Mouse (Mus musculus) c-Kit-negative CD71-positive TER-119-positive erythroid progenitor cells, embryonic 14.5 days (primary cell): ENCODE measurements around the gene Olfr718-ps1.
A peak's percentile ranks its signal among the peaks of the same experiment; 100 is the strongest.

Experiments used
- DNase-seq: peaks from one replicate; pipeline ENCODE4 v3.0.0-alpha.2; 2013; ENCODE audit warnings: low read depth, low spot score

Gene Olfr718-ps1

GRCm38 (mm10) chr5:143129101-143129500 lies 18.3 kb downstream of the Olfr718-ps1 start:
- no peak for DNase-seq

DNA sequence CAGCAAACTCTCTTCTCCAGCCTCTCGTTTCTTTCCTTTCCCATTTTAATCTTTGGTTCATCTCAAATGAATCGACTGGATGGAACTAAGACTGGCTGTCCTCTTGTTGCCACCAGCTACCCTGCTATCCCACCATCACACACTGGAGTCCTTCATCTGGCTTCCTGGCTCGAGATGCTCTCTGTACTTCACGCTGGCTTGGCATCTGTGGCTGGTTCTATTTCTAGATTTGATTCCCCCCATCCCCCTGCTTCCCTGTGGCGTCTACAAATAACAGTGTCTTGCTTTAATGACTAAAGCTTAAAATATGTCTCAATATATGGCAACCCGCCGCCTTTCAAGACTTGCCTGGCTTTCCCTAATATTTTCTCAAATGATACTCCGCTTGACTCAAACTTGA lies 19.5 kb downstream of the Olfr718-ps1 start:
- no peak for DNase-seq

GRCm38 (mm10) chr5:143126908-143127307 lies 20.5 kb downstream of the Olfr718-ps1 start:
- no peak for DNase-seq

GRCm38 (mm10) chr5:143126089-143126488 lies 21.3 kb downstream of the Olfr718-ps1 start:
- no peak for DNase-seq

DNA sequence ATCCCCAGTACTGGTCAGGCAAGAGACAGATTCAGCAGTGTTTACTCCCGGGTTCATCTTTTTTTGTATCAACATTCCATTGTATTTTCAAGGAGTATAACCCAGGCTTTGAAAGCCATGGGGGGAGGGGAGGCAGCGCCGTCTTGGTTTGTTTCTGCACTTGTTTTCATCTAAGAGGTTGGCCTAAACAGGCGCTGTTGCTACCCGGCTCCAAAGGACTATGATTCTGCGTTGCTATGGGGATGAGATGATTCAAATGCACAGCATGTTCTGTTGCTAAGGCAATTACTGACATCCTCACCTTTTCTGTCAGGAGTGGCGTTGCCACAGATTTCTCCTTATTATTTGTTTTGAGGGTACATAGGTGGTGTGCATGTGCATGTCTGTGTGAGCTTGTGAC lies 21.8 kb downstream of the Olfr718-ps1 start:
- DNase-seq = no peak

GRCm38 (mm10) chr5:143124805-143125378 lies 22.5 kb downstream of the Olfr718-ps1 start:
- no peak for DNase-seq

- no peak for DNase-seq
Measured at GRCm38 (mm10) chr5:143122673-143123072, 24.7 kb downstream of the Olfr718-ps1 start.

- no peak for DNase-seq
Measured at GRCm38 (mm10) chr5:143122125-143122524, 25.3 kb downstream of the Olfr718-ps1 start.

- peak; percentile 88 for DNase-seq
Measured at GRCm38 (mm10) chr5:143112281-143113246, 34.8 kb downstream of the Olfr718-ps1 start, which contains the start of gene Rnf216. TSS of gene Rnf216 (minus strand) at chr5:143112994.

DNA sequence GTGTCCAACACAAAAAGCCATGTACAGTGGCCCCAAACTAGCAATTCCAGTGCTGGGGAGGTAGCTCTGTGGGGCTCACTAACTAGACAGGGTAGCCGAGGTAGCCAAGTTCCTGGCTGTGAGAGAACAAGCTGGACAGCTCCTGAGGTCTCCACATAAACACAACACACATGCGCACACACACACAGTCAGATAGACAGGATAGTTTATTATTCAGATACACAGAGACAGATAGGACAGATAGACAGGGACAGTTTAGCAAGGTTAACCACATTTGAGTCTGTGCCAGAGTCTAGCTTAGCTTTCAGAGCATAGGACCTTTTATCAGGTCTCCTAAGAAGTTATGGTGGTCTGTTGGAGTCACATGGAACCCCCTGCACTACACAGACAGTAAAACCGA lies 40.5 kb downstream of the Olfr718-ps1 start:
- no peak for DNase-seq

DNA sequence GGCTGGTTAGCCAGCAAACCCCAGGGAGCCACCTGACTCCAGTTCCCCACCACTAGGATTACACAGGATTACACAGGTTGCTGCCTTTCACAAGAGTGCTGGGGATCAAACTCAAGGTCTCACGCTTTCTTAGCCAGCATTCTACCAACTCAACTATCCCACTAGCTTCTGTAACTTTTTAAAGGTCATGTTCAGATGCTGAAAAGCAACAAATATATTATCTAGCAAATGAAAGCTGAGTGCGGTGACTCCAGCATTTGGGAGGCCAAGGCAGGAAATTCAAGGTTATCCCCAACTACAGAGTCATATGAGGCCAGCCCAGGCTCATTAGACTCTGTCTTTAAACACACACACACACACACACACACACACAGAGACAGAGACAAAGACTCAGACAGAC lies 44.1 kb downstream of the Olfr718-ps1 start:
- no peak for DNase-seq

DNA sequence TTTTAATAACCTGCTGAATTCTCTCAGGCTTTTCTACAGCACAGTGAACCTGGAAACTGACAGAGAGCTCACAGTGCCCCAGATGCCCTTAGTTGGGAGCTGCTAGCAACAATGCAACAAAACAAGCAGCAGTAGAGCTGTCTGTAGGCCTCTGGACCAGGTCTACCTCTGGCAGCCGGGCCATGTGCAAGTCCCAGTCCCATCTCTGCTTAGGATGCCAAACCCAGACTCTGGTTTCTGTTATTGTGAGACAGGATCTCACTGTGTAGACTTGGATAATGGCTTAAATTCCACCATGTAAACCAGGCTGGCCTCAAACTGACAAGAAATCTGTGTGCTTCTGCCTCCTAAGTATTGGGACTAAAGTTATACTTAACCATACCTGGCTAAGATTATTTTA lies 45.8 kb downstream of the Olfr718-ps1 start:
- no peak for DNase-seq

- no peak for DNase-seq
Measured at GRCm38 (mm10) chr5:143095256-143095655, 52.1 kb downstream of the Olfr718-ps1 start.

DNA sequence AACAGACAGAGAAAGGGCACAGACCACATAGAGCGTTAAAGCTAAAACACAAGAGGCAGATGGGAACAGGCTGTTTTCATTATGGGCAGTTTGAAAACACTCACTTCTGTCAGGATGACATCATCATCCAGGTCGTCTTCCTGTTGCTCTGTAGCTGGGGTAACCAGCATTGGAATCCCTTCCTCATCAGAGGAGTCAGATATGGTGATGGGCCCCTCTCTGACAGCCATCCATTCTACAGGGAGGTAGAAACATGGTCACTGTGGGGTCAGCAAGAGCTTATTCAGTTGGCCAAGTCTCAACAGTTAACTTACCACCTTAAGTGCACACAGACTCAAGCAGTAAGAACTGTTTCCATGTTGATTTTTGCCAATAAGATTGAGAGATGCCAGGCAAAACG lies 54.5 kb downstream of the Olfr718-ps1 start:
- no peak for DNase-seq

- no peak for DNase-seq
Measured at GRCm38 (mm10) chr5:143084898-143085297, 62.5 kb downstream of the Olfr718-ps1 start.
